Mouse (Mus musculus) kidney, embryonic 14.5 days (tissue): Measurements from ENCODE around the gene Mmp28. TPM values are rescaled to one million over a fixed set of nuclear protein-coding genes. Genes with fewer than 3 reads are reported as not detected.

Source experiments
- ATAC-seq: fragments of 200-750 bp; cut with Nextera tagmentation; 2 replicates; pipeline ENCODE4 v1.8.0; 2017; ENCODE audit warnings: moderate number of reproducible peaks, mild to moderate bottlenecking, moderate TSS enrichment, moderate library complexity; ENCODE audit not compliant: low FRiP score, low TSS enrichment
- H3K27ac ChIP-seq: fragments of 300-500 bp; sonication (generic); 2 replicates; pipeline ENCODE4 v1.5.1; 2014; ENCODE audit warnings: low read depth, mild to moderate bottlenecking, low read length, moderate library complexity, mixed read lengths
- H3K27me3 ChIP-seq: fragments of 300-500 bp; sonication (generic); 2 replicates; pipeline ENCODE4 v1.6.1; 2014; ENCODE audit warnings: mild to moderate bottlenecking, low read length; ENCODE audit not compliant: control insufficient read depth, insufficient read depth
- H3K36me3 ChIP-seq: fragments of 300-500 bp; sonication (generic); 2 replicates; pipeline ENCODE4 v1.6.1; 2014; ENCODE audit warnings: low read length, mixed read lengths; ENCODE audit not compliant: control insufficient read depth, insufficient read depth
- H3K4me1 ChIP-seq: fragments of 300-500 bp; sonication (generic); 2 replicates; pipeline ENCODE4 v1.6.1; 2014; ENCODE audit warnings: low read length, mixed read lengths; ENCODE audit not compliant: control insufficient read depth, insufficient read depth
- H3K4me2 ChIP-seq: fragments of 300-500 bp; sonication (generic); replicated peaks from 2 replicates; pipeline ENCODE4 v1.6.1; 2014; ENCODE audit warnings: low read depth, mild to moderate bottlenecking, low read length
- H3K4me3 ChIP-seq: fragments of 300-500 bp; sonication (generic); 2 replicates; pipeline ENCODE4 v1.5.1; 2014; ENCODE audit warnings: mild to moderate bottlenecking, low read length
- H3K9ac ChIP-seq: fragments of 300-500 bp; sonication (generic); 2 replicates; pipeline ENCODE4 v1.6.1; 2014; ENCODE audit warnings: low read depth, mild to moderate bottlenecking, low read length, moderate library complexity
- H3K9me3 ChIP-seq: fragments of 300-500 bp; sonication (generic); 2 replicates; pipeline ENCODE4 v1.6.1; 2016; ENCODE audit warnings: low read length; ENCODE audit not compliant: control insufficient read depth
- WGBS: fragments of 180-500 bp; shearing (Covaris S2); extraction: QIAGEN DNeasy Blood & Tissue Kit; methylation state at CpG from one replicate; pipeline ENCODE4 v1.1.7; 2014; 5-methylcytosine and 5-hydroxymethylcytosine counted together
- polyA plus RNA-seq: library from polyadenylated mRNA; unstranded; fragments of >200 nt; fragmentation: Nextera tagmentation; extraction: Ambion mirVana; gene quantifications from 2 replicates; pipeline ENCODE4 v1.2.1, GENCODE M21; 2014

The Mmp28 gene
- polyA plus RNA-seq, 1 experiment from 2014 or later, result 0.55 TPM

- no peaks in the 10 kb centered on the region for H3K9me3 ChIP-seq
- H3K4me1 ChIP-seq, result no peaks in the 10 kb centered on the region
- H3K9ac ChIP-seq, result peak overlapping the region; percentile 38
- peaks cover 41% of the 10 kb centered on the region for H3K27me3 ChIP-seq
- ATAC-seq, result peak; percentile 92
- H3K4me2 ChIP-seq, result peak overlapping the region; percentile 84
- 1% methylated on average over 61 of the region's 75 CpGs for WGBS
- no peaks in the 10 kb centered on the region for H3K36me3 ChIP-seq
- H3K4me3 ChIP-seq, result peak overlapping the region; percentile 48
- no peak overlapping the region for H3K27ac ChIP-seq
Measured at GRCm38 (mm10) chr11:83440081-83441064, 22.5 kb downstream of the Mmp28 start.

GRCm38 (mm10) chr11:83439426-83440060 lies 23.3 kb downstream of the Mmp28 start:
- Histone ChIP-seq H3K36me3 (no peaks in the 10 kb centered on the region), H3K9me3 (no peaks in the 10 kb centered on the region), H3K9ac (no peak overlapping the region), H3K4me2 (peak overlapping the region; percentile 84), H3K27me3 (peaks cover 33% of the 10 kb centered on the region), H3K27ac (no peak overlapping the region), H3K4me1 (no peaks in the 10 kb centered on the region), H3K4me3 (peak overlapping the region; percentile 48; the same call in 1 of the 2 replicates)
- 30% methylated on average over 11 of the region's 11 CpGs for WGBS
- no peak for ATAC-seq

GRCm38 (mm10) chr11:83437377-83437776 lies 25.5 kb downstream of the Mmp28 start, which contains the start of gene 1700020L24Rik:
1700020L24Rik (plus strand) TSS chr11:83437677.
- ATAC-seq, result no peak
- Histone ChIP-seq H3K4me3 (no peak within 1 kb of the TSS), H3K9ac (no peak within 1 kb of the TSS), H3K4me1 (no peaks in the 10 kb centered on the region), H3K27ac (no peak within 1 kb of the TSS), H3K4me2 (no peak within 1 kb of the TSS), H3K36me3 (no peaks in the 10 kb centered on the region), H3K9me3 (no peaks in the 10 kb centered on the region), H3K27me3 (peaks cover 15% of the 10 kb centered on the region)
- 84% methylated on average over 1 of the region's 1 CpGs for WGBS

GRCm38 (mm10) chr11:83432533-83432932 lies 30.3 kb downstream of the Mmp28 start:
- WGBS, result 82% methylated on average over 2 of the region's 2 CpGs
- H3K4me2 ChIP-seq, result no peak overlapping the region
- ATAC-seq, result no peak
- no peaks in the 10 kb centered on the region for H3K36me3 ChIP-seq
- H3K9ac ChIP-seq, result no peak overlapping the region
- H3K4me3 ChIP-seq, result no peak overlapping the region
- H3K27me3 ChIP-seq, result no peaks in the 10 kb centered on the region
- H3K4me1 ChIP-seq, result no peaks in the 10 kb centered on the region
- H3K27ac ChIP-seq, result no peak overlapping the region
- H3K9me3 ChIP-seq, result no peaks in the 10 kb centered on the region

GRCm38 (mm10) chr11:83429355-83429754 lies 33.5 kb downstream of the Mmp28 start, which contains the start of gene Gas2l2:
Gas2l2 (minus strand) TSS chr11:83429455.
- Histone ChIP-seq H3K4me3 (no peak within 1 kb of the TSS), H3K4me1 (no peaks in the 10 kb centered on the region), H3K9me3 (no peaks in the 10 kb centered on the region), H3K27ac (no peak within 1 kb of the TSS), H3K9ac (no peak within 1 kb of the TSS), H3K27me3 (peaks cover 7% of the 10 kb centered on the region), H3K4me2 (no peak within 1 kb of the TSS), H3K36me3 (no peaks in the 10 kb centered on the region)
- ATAC-seq, result no peak
- WGBS, result 60% methylated on average over 5 of the region's 5 CpGs

GRCm38 (mm10) chr11:83426964-83427363 lies 35.9 kb downstream of the Mmp28 start:
- Histone ChIP-seq H3K27me3 (peaks cover 7% of the 10 kb centered on the region), H3K9me3 (no peaks in the 10 kb centered on the region), H3K4me2 (no peak overlapping the region), H3K9ac (no peak overlapping the region), H3K36me3 (no peaks in the 10 kb centered on the region), H3K4me1 (no peaks in the 10 kb centered on the region), H3K4me3 (no peak overlapping the region), H3K27ac (no peak overlapping the region)
- no peak for ATAC-seq
- WGBS, result 20% methylated on average over 16 of the region's 17 CpGs

GRCm38 (mm10) chr11:83424681-83425080 lies 38.2 kb downstream of the Mmp28 start:
- no peak overlapping the region for H3K4me2 ChIP-seq
- no peaks in the 10 kb centered on the region for H3K4me1 ChIP-seq
- ATAC-seq, result no peak
- no peak overlapping the region for H3K27ac ChIP-seq
- H3K4me3 ChIP-seq, result no peak overlapping the region
- no peaks in the 10 kb centered on the region for H3K36me3 ChIP-seq
- 8% methylated on average over 8 of the region's 8 CpGs for WGBS
- H3K27me3 ChIP-seq, result peaks cover 23% of the 10 kb centered on the region
- H3K9ac ChIP-seq, result no peak overlapping the region
- H3K9me3 ChIP-seq, result no peaks in the 10 kb centered on the region

GRCm38 (mm10) chr11:83421305-83421704 lies 41.6 kb downstream of the Mmp28 start:
- Histone ChIP-seq H3K27me3 (peaks cover 39% of the 10 kb centered on the region), H3K4me3 (no peak overlapping the region), H3K27ac (no peak overlapping the region), H3K4me1 (no peaks in the 10 kb centered on the region), H3K9ac (no peak overlapping the region), H3K36me3 (no peaks in the 10 kb centered on the region), H3K4me2 (no peak overlapping the region), H3K9me3 (no peaks in the 10 kb centered on the region)
- WGBS, result 2% methylated on average over 9 of the region's 9 CpGs
- ATAC-seq, result no peak

GRCm38 (mm10) chr11:83420338-83420737 lies 42.5 kb downstream of the Mmp28 start:
- no peaks in the 10 kb centered on the region for H3K9me3 ChIP-seq
- H3K27me3 ChIP-seq, result peaks cover 39% of the 10 kb centered on the region
- WGBS, result 45% methylated on average over 4 of the region's 4 CpGs
- no peak overlapping the region for H3K4me3 ChIP-seq
- no peak overlapping the region for H3K9ac ChIP-seq
- no peaks in the 10 kb centered on the region for H3K36me3 ChIP-seq
- no peak for ATAC-seq
- no peaks in the 10 kb centered on the region for H3K4me1 ChIP-seq
- H3K4me2 ChIP-seq, result no peak overlapping the region
- no peak overlapping the region for H3K27ac ChIP-seq
